Mouse (Mus musculus): ENCODE data around the gene Erbb3.

GRCm38 (mm10) chr10:128583644-128584043 is 5.8 kb downstream of the Erbb3 start:
- TF ChIP-seq CTCF (IDR thresholded peaks at IDR 0.05; ENCODE audit: low read depth) (no peak), EP300 (IDR thresholded peaks at IDR 0.05; ENCODE audit: low read depth) (no peak)

Measured in liver, postnatal 0 days (tissue).